In the genomic region with DNA sequence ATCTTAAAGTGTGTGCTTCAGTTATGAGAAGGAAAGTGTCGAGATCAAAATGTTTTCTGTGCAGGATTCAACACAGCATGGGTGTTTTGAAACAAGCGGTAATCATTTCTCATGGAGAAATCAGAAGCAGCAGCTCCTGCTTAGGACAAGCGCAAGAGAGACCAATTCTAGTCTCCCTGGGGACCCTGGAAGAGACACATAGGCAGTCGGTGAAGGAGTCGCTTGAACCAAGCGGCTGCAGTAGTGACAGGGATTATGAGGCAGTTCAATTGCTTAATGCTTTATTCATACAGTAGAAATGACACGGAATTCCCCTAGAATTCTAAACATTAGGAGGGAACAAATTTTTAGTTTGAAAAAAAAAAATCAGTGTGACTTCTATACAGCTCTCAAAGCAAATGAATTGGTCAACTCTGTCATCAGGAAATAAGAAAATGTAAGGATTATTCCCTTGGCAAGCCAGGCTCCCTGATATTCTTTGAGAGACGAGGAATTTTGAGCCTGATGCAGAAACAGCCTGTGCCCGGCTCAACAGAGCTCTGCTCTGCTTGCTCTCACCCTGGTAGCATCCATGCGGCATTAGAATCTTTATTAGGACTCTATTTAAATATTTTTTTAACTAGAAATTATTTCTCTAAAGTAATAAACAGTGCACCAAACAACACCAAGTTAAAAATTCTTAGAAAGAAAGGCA, we compare ENCODE assay signal across 15 mouse cellular contexts.
DNase-seq lines count a peak whose midpoint lies in the region; ATAC-seq and TF ChIP-seq lines count a peak whose summit lies in the region.
"Had no signal": no experiment of that assay in that cellular context is flagged by ENCODE, and none has a peak within 500 bp of the region (broad histone marks: within the 10 kb centered on the region; RNA-seq: fewer than 3 reads in every experiment).

No protein-coding gene starts in this region.

- peak overlapping the region; percentile 48; the same call in 1 of the 2 replicates for H3K27ac ChIP-seq in left cerebral cortex, adult 2 months
- no peak overlapping the region for H3K27ac ChIP-seq in forebrain, postnatal 0 days (ENCODE audit: low read depth, low read length)
- H3K27ac ChIP-seq in hindbrain, postnatal 0 days = no peak overlapping the region
- H3K27ac ChIP-seq in neural tube, embryonic 15.5 days (replicated peaks) = no peak overlapping the region
- H3K27ac ChIP-seq: heart, embryonic 10.5 days; limb, embryonic 13.5 days; stomach, embryonic 15.5 days had no signal

- peaks cover 6% of the 10 kb centered on the region; the same call in 1 of the 2 replicates for H3K4me1 ChIP-seq in forebrain, postnatal 0 days (ENCODE audit: insufficient read depth)
- H3K4me1 ChIP-seq in hindbrain, postnatal 0 days (ENCODE audit: insufficient read depth, low read length) = no peaks in the 10 kb centered on the region
- peaks cover 14% of the 10 kb centered on the region for H3K4me1 ChIP-seq in neural tube, embryonic 15.5 days
- H3K4me1 ChIP-seq: heart, embryonic 10.5 days; limb, embryonic 13.5 days; stomach, embryonic 15.5 days had no signal

- H3K4me2 ChIP-seq in forebrain, postnatal 0 days (ENCODE audit: low read depth) = peak overlapping the region; percentile 19
- H3K4me2 ChIP-seq in hindbrain, postnatal 0 days (ENCODE audit: low read depth, low read length) = peak overlapping the region; percentile 16
- peak overlapping the region; percentile 34; the same call in 1 of the 2 replicates for H3K4me2 ChIP-seq in neural tube, embryonic 15.5 days
- H3K4me2 ChIP-seq: limb, embryonic 13.5 days; stomach, embryonic 15.5 days had no signal

- no peak for TF ChIP-seq CTCF in left cerebral cortex, adult 2 months (IDR thresholded peaks at IDR 0.05)
- no peak for TF ChIP-seq CTCF in forebrain, postnatal 0 days (IDR thresholded peaks at IDR 0.05; ENCODE audit: low read depth)
- TF ChIP-seq CTCF in hindbrain, postnatal 0 days (IDR thresholded peaks at IDR 0.05; ENCODE audit: low read depth) = no peak

- WGBS in forebrain, postnatal 0 days = 27% methylated on average over 10 of the region's 10 CpGs
- WGBS in hindbrain, postnatal 0 days = 34% methylated on average over 10 of the region's 10 CpGs
- 32% methylated on average over 10 of the region's 10 CpGs for WGBS in neural tube, embryonic 15.5 days

- no peaks in the 10 kb centered on the region for H3K27me3 ChIP-seq in forebrain, postnatal 0 days (ENCODE audit: insufficient read depth, low read length)
- no peaks in the 10 kb centered on the region for H3K27me3 ChIP-seq in hindbrain, postnatal 0 days (ENCODE audit: insufficient read depth, low read length)
- H3K27me3 ChIP-seq in neural tube, embryonic 15.5 days (replicated peaks) = no peaks in the 10 kb centered on the region
- H3K27me3 ChIP-seq: limb, embryonic 13.5 days; stomach, embryonic 15.5 days had no signal

- peak in 1 of 2 experiments; percentile 13 for DNase-seq in left cerebral cortex, adult 2 months (ENCODE audit: extremely low spot score in 1 of 2, low spot score in 2 of 2)
- no peak for DNase-seq in left cerebral cortex, postnatal 36 days (ENCODE audit: low spot score in 2 of 2)
- peak; percentile 25 for DNase-seq in forebrain, postnatal 0 days
- DNase-seq in hindbrain, postnatal 0 days (ENCODE audit: low spot score) = peak; percentile 50
- no peak for DNase-seq in heart, adult 8-10 months (ENCODE audit: low spot score)
- DNase-seq in lung, postnatal 14 days = no peak
- DNase-seq: cerebellum, adult 11 months; kidney, adult 18-20 months; kidney, postnatal 36 days; lung, postnatal 4 days had no signal

- H3K4me3 ChIP-seq in left cerebral cortex, adult 2 months = no peak overlapping the region
- no peak overlapping the region for H3K4me3 ChIP-seq in forebrain, postnatal 0 days (ENCODE audit: low read depth, low read length)
- H3K4me3 ChIP-seq in hindbrain, postnatal 0 days (ENCODE audit: low read length) = no peak overlapping the region
- no peak overlapping the region for H3K4me3 ChIP-seq in neural tube, embryonic 15.5 days (replicated peaks)
- H3K4me3 ChIP-seq: erythroblast, embryonic 14.5 days; heart, embryonic 10.5 days; limb, embryonic 13.5 days; stomach, embryonic 15.5 days had no signal

- intact Hi-C loops in left cerebral cortex, adult 2 months (cut with DNase I) = loop anchor here (5.0 kb wide), 1 partner anchor 107 kb away; no protein-coding TSS in a partner anchor
- intact Hi-C loops in left cerebral cortex, postnatal 36 days (cut with DNase I) = no loop called here

- ATAC-seq in forebrain, postnatal 0 days = no peak
- ATAC-seq in hindbrain, postnatal 0 days = no peak
- no peak for ATAC-seq in neural tube, embryonic 15.5 days (ENCODE audit: low FRiP score)

- no peak overlapping the region for H3K9ac ChIP-seq in forebrain, postnatal 0 days
- no peak overlapping the region for H3K9ac ChIP-seq in hindbrain, postnatal 0 days (replicated peaks; ENCODE audit: low read length)
- H3K9ac ChIP-seq in neural tube, embryonic 15.5 days (replicated peaks) = no peak overlapping the region
- H3K9ac ChIP-seq: limb, embryonic 13.5 days; stomach, embryonic 15.5 days had no signal

- H3K9me3 ChIP-seq in forebrain, postnatal 0 days (ENCODE audit: low read length) = no peaks in the 10 kb centered on the region
- no peaks in the 10 kb centered on the region for H3K9me3 ChIP-seq in hindbrain, postnatal 0 days (ENCODE audit: low read length)
- no peaks in the 10 kb centered on the region for H3K9me3 ChIP-seq in neural tube, embryonic 15.5 days (replicated peaks)
- H3K9me3 ChIP-seq: heart, embryonic 10.5 days; limb, embryonic 13.5 days; stomach, embryonic 15.5 days had no signal

- no peaks in the 10 kb centered on the region for H3K36me3 ChIP-seq in forebrain, postnatal 0 days (ENCODE audit: insufficient read depth)
- H3K36me3 ChIP-seq in hindbrain, postnatal 0 days (ENCODE audit: insufficient read depth, low read length) = no peaks in the 10 kb centered on the region
- H3K36me3 ChIP-seq in neural tube, embryonic 15.5 days = no peaks in the 10 kb centered on the region
- H3K36me3 ChIP-seq: heart, embryonic 10.5 days; limb, embryonic 13.5 days; stomach, embryonic 15.5 days had no signal

Comparison
In these comparisons a context has a peak if more than half of its experiments do, and no peak if none do; other contexts are left out.
1. DNase-seq: peak in forebrain, postnatal 0 days (single experiment) and hindbrain, postnatal 0 days (single experiment); none in left cerebral cortex, postnatal 36 days (0 of 2), heart, adult 8-10 months (single experiment) and lung, postnatal 14 days (single experiment).
2. Peak in every context shown above with its lines, with median percentiles within 50 percentile points of each other: H3K4me2 ChIP-seq.